Mouse (Mus musculus): ENCODE measurements at regions not wholly inside any gene's neighbourhood (a gene's known extent, or its start where the extent isn't known, plus 50 kb on each side); places are given as distances from the start of the nearest gene placed in this dataset.
"Not testable (repeated sequence)": the region's sequence is repeated elsewhere in the genome, so short reads cannot be mapped to it uniquely, and the experiment has no call there.

DNA sequence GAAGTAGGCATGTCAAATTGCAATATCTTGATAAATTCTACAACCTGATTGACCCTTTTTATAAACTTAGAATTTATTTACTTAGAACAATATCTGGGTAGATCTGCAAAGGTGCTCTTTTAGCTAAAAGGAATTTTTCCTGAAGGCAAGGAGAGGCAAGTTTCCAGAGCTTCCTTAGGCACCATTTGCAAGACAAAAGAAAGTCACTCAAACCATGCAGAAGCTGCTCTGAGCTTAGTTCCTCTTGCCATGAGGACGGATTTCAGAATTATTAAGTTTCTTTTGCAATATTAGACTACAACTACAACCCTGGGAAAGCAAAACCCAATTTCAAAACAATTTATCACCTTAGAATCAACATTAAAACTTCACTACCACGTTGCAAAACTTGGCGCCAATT lies 429.2 kb upstream of the Magi2 start:
- DNase-seq (ENCODE audit: low read depth): peak; percentile 20

DNA sequence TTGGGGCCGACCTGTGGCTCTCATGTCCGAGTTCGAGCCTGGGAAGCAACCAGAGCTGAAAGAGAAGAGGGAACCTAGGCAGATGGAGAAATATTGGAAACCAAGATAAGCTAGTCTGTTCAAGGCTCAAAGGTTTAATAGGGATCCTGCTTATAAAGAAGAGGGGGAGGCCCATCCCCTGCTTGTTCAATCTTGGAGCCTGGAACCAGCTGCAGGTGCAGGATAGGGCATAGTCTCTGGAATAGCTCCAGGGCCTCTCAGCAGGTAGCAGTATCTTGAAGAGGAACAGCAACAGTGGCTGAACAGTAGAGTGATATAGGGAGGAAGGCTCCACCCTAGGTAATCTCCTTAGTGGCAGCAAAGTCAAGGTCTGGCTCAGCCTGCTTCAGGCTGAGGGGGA lies 427.3 kb upstream of the Magi2 start:
- not testable (repeated sequence) for DNase-seq (ENCODE audit: low read depth)
